Mouse (Mus musculus) CD4-positive, CD25-positive, alpha-beta regulatory T cell, adult 2 months (primary cell): Measurements from ENCODE around the gene BC017158.

ENCODE experiments used
- DNase-seq: peaks from one replicate; pipeline ENCODE4 v3.0.0-alpha.2; 2012; ENCODE audit warnings: low read depth, low spot score

The BC017158 gene

GRCm38 (mm10) chr7:128236426-128236825 is 61.5 kb downstream of the BC017158 start:
- no peak for DNase-seq

GRCm38 (mm10) chr7:128235481-128235880 is 62.5 kb downstream of the BC017158 start:
- no peak for DNase-seq

GRCm38 (mm10) chr7:128234796-128235195 is 63.2 kb downstream of the BC017158 start:
- no peak for DNase-seq

GRCm38 (mm10) chr7:128231741-128232140 is 66.2 kb downstream of the BC017158 start:
- DNase-seq, result peak; percentile 21
